Mouse (Mus musculus) lung, postnatal 0 days (tissue): ENCODE data around the gene Ap2a1. TPM values are rescaled to one million over a fixed set of nuclear protein-coding genes. Genes with fewer than 3 reads are reported as not detected.

ENCODE experiments used
- ATAC-seq: fragments of 200-750 bp; cut with Nextera tagmentation; 2 replicates; pipeline ENCODE4 v1.8.0; 2017; ENCODE audit warnings: moderate library complexity
- DNase-seq: peaks from one replicate; pipeline ENCODE4 v3.0.0-alpha.2; 2016; ENCODE audit warnings: low spot score
- H3K27ac ChIP-seq: fragments of 300-500 bp; sonication (generic); 2 replicates; pipeline ENCODE4 v1.5.1; 2014; ENCODE audit warnings: antibody characterized with exemption, mild to moderate bottlenecking, low read length, mixed read lengths
- H3K27me3 ChIP-seq: fragments of 300-500 bp; sonication (generic); replicated peaks from 2 replicates; pipeline ENCODE4 v1.6.1; 2014; ENCODE audit warnings: low read length, mixed read lengths; ENCODE audit not compliant: insufficient read depth
- H3K36me3 ChIP-seq: fragments of 300-500 bp; sonication (generic); 2 replicates; pipeline ENCODE4 v1.6.1; 2014; ENCODE audit warnings: low read length, mixed read lengths; ENCODE audit not compliant: insufficient read depth
- H3K4me1 ChIP-seq: fragments of 300-500 bp; sonication (generic); 2 replicates; pipeline ENCODE4 v1.6.1; 2014; ENCODE audit warnings: antibody characterized with exemption, low read depth, low read length, mixed read lengths; ENCODE audit not compliant: insufficient read depth
- H3K4me2 ChIP-seq: fragments of 300-500 bp; sonication (generic); replicated peaks from 2 replicates; pipeline ENCODE4 v1.6.1; 2014; ENCODE audit warnings: low read depth, mild to moderate bottlenecking, low read length, moderate library complexity, mixed read lengths
- H3K4me3 ChIP-seq: fragments of 300-500 bp; sonication (generic); 2 replicates; pipeline ENCODE4 v1.5.1; 2014; ENCODE audit warnings: low read depth, low read length
- H3K9ac ChIP-seq: fragments of 300-500 bp; sonication (generic); replicated peaks from 2 replicates; pipeline ENCODE4 v1.6.1; 2014; ENCODE audit warnings: low read depth, mild to moderate bottlenecking
- H3K9me3 ChIP-seq: fragments of 300-500 bp; sonication (generic); 2 replicates; pipeline ENCODE4 v1.6.1; 2016; ENCODE audit warnings: low read length, mixed read lengths
- CTCF ChIP-seq: IDR thresholded peaks from 2 replicates; pipeline ENCODE4 v1.5.1; 2016; ENCODE audit warnings: antibody characterized with exemption, mild to moderate bottlenecking
- EP300 ChIP-seq: IDR thresholded peaks from 2 replicates; pipeline ENCODE4 v1.6.1; 2016; ENCODE audit warnings: antibody characterized with exemption, mild to moderate bottlenecking, control low read depth
- WGBS: fragments of 180-500 bp; shearing (Covaris S2); extraction: QIAGEN DNeasy Blood & Tissue Kit; methylation state at CpG from one replicate; pipeline ENCODE4 v1.1.7; 2014; 5-methylcytosine and 5-hydroxymethylcytosine counted together
- polyA plus RNA-seq: library from polyadenylated mRNA; unstranded; fragments of >200 nt; fragmentation: Nextera tagmentation; extraction: Ambion mirVana; gene quantifications from 2 replicates; pipeline ENCODE4 v1.2.1, GENCODE M21; 2015

Ap2a1 gene
- polyA plus RNA-seq, 1 experiment from 2014 or later: 36.1 TPM

DNA sequence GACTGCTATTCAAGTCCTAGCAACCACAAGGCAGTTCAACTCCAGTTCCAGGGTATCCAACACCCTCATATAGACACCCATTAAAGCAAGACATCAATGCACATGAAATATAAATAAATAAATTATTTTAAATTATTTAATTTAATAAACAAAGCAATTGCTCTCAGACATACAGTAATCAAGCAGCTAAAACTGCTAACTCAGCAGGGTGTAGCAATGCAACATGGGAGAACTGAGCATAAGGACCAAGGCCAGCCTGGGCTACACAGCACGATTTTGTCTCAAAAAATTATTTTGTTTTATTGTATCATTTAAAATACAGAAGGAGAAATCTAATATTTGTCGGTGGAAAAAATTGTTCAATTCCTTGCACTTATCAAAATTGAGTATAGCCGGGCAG lies 35.1 kb downstream of the Ap2a1 start:
- no peak overlapping the region for H3K4me3 ChIP-seq
- H3K27me3 ChIP-seq: no peaks in the 10 kb centered on the region
- WGBS: 83% methylated on average over 3 of the region's 3 CpGs
- TF ChIP-seq EP300: no peak
- no peak for TF ChIP-seq CTCF
- H3K36me3 ChIP-seq: no peaks in the 10 kb centered on the region
- no peaks in the 10 kb centered on the region for H3K9me3 ChIP-seq
- no peak overlapping the region for H3K9ac ChIP-seq
- H3K27ac ChIP-seq: no peak overlapping the region
- H3K4me1 ChIP-seq: peaks cover 12% of the 10 kb centered on the region; the same call in 1 of the 2 replicates
- ATAC-seq (no peak), DNase-seq (no peak)
- H3K4me2 ChIP-seq: no peak overlapping the region

DNA sequence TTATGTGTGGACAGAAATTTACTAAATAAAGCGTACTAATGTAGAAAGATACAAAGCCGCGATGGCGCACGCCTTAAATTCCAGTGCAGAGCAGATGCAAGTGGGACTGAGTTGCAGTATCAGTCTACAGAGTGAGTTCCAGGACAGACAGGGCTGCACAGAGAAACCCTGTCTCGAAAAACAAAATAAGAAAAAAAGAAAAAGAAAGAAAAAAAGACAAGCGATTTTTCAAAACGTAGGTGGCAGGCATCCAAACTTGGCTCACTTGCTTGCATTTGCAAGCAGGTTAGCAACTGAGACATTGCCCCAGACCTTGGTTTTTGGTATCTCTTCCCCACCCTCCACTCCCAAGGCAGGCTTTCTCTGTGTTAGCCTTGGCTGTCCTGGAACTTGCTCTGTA lies 36.1 kb downstream of the Ap2a1 start:
- Histone ChIP-seq H3K4me2 (peak overlapping the region; percentile 91; the same call in 1 of the 2 replicates), H3K27me3 (no peaks in the 10 kb centered on the region), H3K9ac (no peak overlapping the region), H3K27ac (peak overlapping the region; percentile 33; the same call in 1 of the 2 replicates), H3K4me1 (peaks cover 12% of the 10 kb centered on the region; the same call in 1 of the 2 replicates), H3K4me3 (peak overlapping the region; percentile 84; the same call in 1 of the 2 replicates), H3K36me3 (no peaks in the 10 kb centered on the region), H3K9me3 (no peaks in the 10 kb centered on the region)
- ATAC-seq: no peak
- TF ChIP-seq CTCF (no peak), EP300 (no peak)
- no peak for DNase-seq
- 18% methylated on average over 8 of the region's 8 CpGs for WGBS

DNA sequence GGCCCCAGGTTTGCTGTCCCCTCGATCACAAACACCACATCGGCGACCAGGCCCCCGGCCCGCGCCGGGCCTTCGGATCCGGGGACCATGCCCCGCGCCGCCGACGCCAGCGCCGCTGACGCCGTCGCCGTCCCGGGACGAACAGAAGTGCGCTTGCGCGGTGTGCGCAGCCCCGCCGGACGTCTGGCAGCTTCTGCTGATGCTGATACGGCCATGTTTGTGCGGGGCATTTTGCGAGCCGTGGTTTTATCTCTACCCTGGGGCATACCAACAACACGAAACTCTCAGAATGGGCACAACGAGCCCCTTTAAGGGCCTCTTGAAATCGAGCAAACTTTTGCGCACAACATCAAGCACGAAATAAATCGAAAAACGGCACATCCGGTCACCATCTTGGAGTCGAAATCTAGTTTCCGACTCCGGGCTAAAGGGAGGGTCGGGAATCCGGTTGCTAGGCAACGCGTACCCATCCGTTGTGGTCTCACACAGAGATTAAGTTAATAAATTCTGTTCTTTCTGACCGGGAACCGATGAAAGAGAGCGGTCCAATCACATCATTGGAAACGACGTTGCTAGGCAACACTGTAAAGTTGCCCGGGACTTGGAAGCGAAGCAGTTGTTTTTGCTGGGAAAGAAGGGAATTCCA lies 36.9 kb downstream of the Ap2a1 start, which contains the start of gene Med25:
Gene Med25, minus strand, starts transcription at position 437 of the 646 bp plus-strand sequence.
- peak; percentile 76 for ATAC-seq
- Histone ChIP-seq H3K4me1 (peaks cover 12% of the 10 kb centered on the region; the same call in 1 of the 2 replicates), H3K9me3 (no peaks in the 10 kb centered on the region), H3K4me2 (peak within 1 kb of the TSS; percentile 91), H3K27me3 (no peaks in the 10 kb centered on the region), H3K4me3 (peak within 1 kb of the TSS; percentile 84), H3K27ac (peak within 1 kb of the TSS; percentile 97), H3K9ac (peak within 1 kb of the TSS; percentile 85), H3K36me3 (no peaks in the 10 kb centered on the region)
- peak; percentile 98 for DNase-seq
- TF ChIP-seq EP300: peak; percentile 63; the same call in 1 of the 2 replicates
- no peak for TF ChIP-seq CTCF
- WGBS: under 1% methylated on average over 54 of the region's 56 CpGs

DNA sequence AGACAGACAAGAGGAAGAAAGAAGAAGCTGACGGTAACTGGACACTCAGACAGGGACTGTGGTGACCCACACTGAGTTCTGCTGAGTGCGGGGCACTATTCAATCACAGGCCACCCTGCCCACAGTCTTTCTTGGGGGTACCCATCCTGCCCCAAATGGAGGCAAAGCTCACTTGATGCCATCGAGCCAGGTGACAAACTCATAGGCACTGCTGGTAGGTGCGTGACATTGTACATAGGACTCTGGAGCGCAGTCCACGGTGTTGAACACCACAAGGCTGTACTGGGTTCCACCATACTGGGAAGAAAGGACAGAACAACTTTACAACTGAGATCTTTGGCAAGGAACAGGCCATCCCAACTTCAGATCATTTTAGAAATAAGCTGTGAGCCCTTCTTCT lies 37.7 kb downstream of the Ap2a1 start:
- Histone ChIP-seq H3K4me3 (peak overlapping the region; percentile 84), H3K36me3 (no peaks in the 10 kb centered on the region), H3K9me3 (no peaks in the 10 kb centered on the region), H3K4me1 (peaks cover 7% of the 10 kb centered on the region; the same call in 1 of the 2 replicates), H3K9ac (peak overlapping the region; percentile 85), H3K27ac (peak overlapping the region; percentile 97), H3K4me2 (peak overlapping the region; percentile 91), H3K27me3 (no peaks in the 10 kb centered on the region)
- DNase-seq (no peak), ATAC-seq (no peak)
- TF ChIP-seq EP300 (no peak), CTCF (no peak)
- 11% methylated on average over 6 of the region's 6 CpGs for WGBS

DNA sequence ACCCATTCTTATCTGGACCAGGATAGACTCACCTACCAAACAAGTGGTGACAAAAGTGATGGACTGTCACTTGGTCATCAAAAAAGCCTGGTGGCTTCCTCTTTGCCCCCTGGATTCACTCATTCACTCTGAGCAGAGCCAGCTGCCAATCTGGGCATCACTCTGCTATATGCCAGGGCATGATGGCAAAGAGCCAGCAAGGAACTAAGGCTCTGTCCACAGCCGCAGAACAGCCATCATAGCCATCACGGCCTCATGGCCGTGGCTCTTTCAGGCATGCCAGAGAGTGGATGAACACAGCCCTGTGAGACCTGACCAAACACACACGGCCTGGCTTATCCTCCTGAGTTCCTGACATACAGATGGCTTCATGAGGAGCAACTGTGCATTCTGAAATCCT lies 38.6 kb downstream of the Ap2a1 start:
- Histone ChIP-seq H3K4me3 (no peak overlapping the region), H3K9me3 (no peaks in the 10 kb centered on the region), H3K4me1 (peaks cover 4% of the 10 kb centered on the region; the same call in 1 of the 2 replicates), H3K36me3 (no peaks in the 10 kb centered on the region), H3K4me2 (peak overlapping the region; percentile 91), H3K27me3 (no peaks in the 10 kb centered on the region), H3K27ac (no peak overlapping the region), H3K9ac (no peak overlapping the region)
- DNase-seq (no peak), ATAC-seq (no peak)
- 65% methylated on average over 4 of the region's 4 CpGs for WGBS
- TF ChIP-seq EP300: no peak
- no peak for TF ChIP-seq CTCF

DNA sequence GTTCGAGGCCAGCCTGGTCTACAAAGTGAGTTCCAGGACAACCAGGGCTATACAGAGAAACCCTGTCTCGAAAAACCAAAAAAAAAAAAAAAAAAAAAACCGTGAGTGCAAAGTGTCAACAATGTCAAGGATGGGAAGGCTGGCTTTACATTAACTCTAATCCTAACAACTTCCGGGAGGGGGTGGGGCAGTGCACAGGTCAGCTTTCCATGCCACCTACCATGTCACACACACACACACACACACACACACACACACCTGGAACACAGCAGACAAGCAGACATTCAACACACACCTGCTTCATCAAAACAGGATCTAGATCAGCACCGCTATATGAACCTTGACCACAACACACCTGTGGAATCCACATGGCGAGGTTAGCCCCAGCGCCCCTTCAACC lies 39.1 kb downstream of the Ap2a1 start:
- no peak overlapping the region for H3K4me2 ChIP-seq
- no peaks in the 10 kb centered on the region for H3K36me3 ChIP-seq
- no peak overlapping the region for H3K9ac ChIP-seq
- H3K4me3 ChIP-seq: no peak overlapping the region
- H3K4me1 ChIP-seq: peaks cover 3% of the 10 kb centered on the region; the same call in 1 of the 2 replicates
- no peak for DNase-seq
- H3K9me3 ChIP-seq: no peaks in the 10 kb centered on the region
- TF ChIP-seq EP300 (no peak), CTCF (no peak)
- no peak overlapping the region for H3K27ac ChIP-seq
- H3K27me3 ChIP-seq: no peaks in the 10 kb centered on the region
- 81% methylated on average over 6 of the region's 7 CpGs for WGBS
- ATAC-seq: no peak
